Mouse (Mus musculus): ENCODE data around the gene Tmed10. TPM values are rescaled to one million over a fixed set of nuclear protein-coding genes. Genes with fewer than 3 reads are reported as not detected.
A peak's percentile ranks its signal among the peaks of the same experiment; 100 is the strongest.

Tmed10 gene
- polyA plus RNA-seq, 1 experiment from 2014 or later: 228 TPM

DNA sequence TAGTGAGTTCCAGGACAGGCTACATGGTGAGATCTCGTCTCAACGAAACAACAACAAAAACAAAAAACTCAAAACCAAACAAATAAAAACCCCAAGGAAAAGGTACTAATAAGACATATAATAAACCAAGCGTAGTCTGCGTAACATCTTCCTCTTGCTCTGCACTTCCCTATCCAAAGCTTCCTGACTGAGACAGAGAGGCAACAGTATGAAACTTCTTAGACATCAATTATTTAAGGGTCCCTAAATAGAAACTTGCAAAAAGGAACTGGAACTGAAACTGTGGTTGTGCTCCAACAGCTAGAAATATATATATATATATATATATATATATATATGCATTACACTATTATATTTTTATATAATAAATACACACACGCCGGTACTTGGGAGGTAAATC is 29.1 kb downstream of the Tmed10 start:
- Histone ChIP-seq H3K36me3 (ENCODE audit: control insufficient read depth, insufficient read depth, low read length) (peaks cover 37% of the 10 kb centered on the region), H3K9me3 (ENCODE audit: control insufficient read depth, low read length) (no peaks in the 10 kb centered on the region), H3K9ac (replicated peaks; ENCODE audit: low read length) (no peak overlapping the region), H3K4me3 (replicated peaks; ENCODE audit: low read depth, low read length) (no peak overlapping the region), H3K4me2 (ENCODE audit: low read length) (no peak overlapping the region), H3K27ac (replicated peaks; ENCODE audit: low read depth, low read length) (no peak overlapping the region), H3K4me1 (ENCODE audit: control insufficient read depth, insufficient read depth, low read length) (no peaks in the 10 kb centered on the region), H3K27me3 (ENCODE audit: control insufficient read depth, insufficient read depth, low read length) (no peaks in the 10 kb centered on the region)
- 94% methylated on average over 6 of the region's 6 CpGs for WGBS
- ATAC-seq (ENCODE audit: low FRiP score, low TSS enrichment) (no peak), DNase-seq (no peak)

DNA sequence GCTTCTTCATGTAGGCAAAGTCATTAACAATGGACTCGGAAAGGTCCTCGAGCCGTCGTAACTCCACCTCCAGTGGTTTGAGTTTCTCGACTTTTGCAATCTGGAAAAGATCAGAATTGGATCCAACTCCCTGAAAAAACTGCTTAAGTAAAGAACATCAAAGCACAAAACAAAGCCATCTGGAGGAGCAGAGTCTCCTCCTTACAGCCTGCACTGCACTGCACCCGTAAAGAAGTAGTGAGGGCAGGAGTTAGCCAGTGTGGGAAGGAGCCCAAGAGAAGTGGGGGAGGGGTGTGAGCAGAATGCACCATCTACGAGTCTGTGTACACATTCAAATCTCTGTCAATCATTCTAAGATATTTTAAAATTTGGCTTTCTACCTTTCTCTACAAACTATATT is 30.4 kb downstream of the Tmed10 start:
- DNase-seq (no peak), ATAC-seq (ENCODE audit: low FRiP score, low TSS enrichment) (no peak)
- Histone ChIP-seq H3K9ac (replicated peaks; ENCODE audit: low read length) (no peak overlapping the region), H3K27me3 (ENCODE audit: control insufficient read depth, insufficient read depth, low read length) (no peaks in the 10 kb centered on the region), H3K9me3 (ENCODE audit: control insufficient read depth, low read length) (no peaks in the 10 kb centered on the region), H3K4me2 (ENCODE audit: low read length) (no peak overlapping the region), H3K27ac (replicated peaks; ENCODE audit: low read depth, low read length) (no peak overlapping the region), H3K4me3 (replicated peaks; ENCODE audit: low read depth, low read length) (no peak overlapping the region), H3K36me3 (ENCODE audit: control insufficient read depth, insufficient read depth, low read length) (peaks cover 29% of the 10 kb centered on the region), H3K4me1 (ENCODE audit: control insufficient read depth, insufficient read depth, low read length) (no peaks in the 10 kb centered on the region)
- 84% methylated on average over 7 of the region's 7 CpGs for WGBS

DNA sequence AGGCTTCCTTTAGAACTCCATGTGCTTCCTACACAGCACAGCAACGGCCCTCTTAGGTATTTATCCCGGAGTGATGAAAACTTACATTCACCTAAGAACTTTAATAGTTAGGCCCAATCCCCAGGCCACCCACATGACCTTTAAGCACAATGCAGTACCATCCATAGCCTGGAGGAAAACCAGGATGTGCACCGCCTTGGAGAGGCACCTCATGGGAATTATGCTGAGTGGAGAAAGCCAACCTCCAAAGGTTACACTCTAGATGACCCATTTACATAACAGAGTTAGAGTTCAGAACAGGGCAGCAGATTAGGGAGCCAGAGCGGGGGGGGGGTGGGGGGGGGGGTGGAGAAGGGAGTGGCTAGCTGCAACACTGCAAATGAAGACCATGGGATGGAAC is 32.3 kb downstream of the Tmed10 start:
- DNase-seq (no peak), ATAC-seq (ENCODE audit: low FRiP score, low TSS enrichment) (no peak)
- Histone ChIP-seq H3K27ac (replicated peaks; ENCODE audit: low read depth, low read length) (no peak overlapping the region), H3K4me3 (replicated peaks; ENCODE audit: low read depth, low read length) (no peak overlapping the region), H3K9me3 (ENCODE audit: control insufficient read depth, low read length) (no peaks in the 10 kb centered on the region), H3K4me2 (ENCODE audit: low read length) (no peak overlapping the region), H3K27me3 (ENCODE audit: control insufficient read depth, insufficient read depth, low read length) (no peaks in the 10 kb centered on the region), H3K9ac (replicated peaks; ENCODE audit: low read length) (no peak overlapping the region), H3K36me3 (ENCODE audit: control insufficient read depth, insufficient read depth, low read length) (peaks cover 18% of the 10 kb centered on the region), H3K4me1 (ENCODE audit: control insufficient read depth, insufficient read depth, low read length) (peaks cover 7% of the 10 kb centered on the region; the same call in 1 of the 2 replicates)
- 77% methylated on average over 4 of the region's 4 CpGs for WGBS

DNA sequence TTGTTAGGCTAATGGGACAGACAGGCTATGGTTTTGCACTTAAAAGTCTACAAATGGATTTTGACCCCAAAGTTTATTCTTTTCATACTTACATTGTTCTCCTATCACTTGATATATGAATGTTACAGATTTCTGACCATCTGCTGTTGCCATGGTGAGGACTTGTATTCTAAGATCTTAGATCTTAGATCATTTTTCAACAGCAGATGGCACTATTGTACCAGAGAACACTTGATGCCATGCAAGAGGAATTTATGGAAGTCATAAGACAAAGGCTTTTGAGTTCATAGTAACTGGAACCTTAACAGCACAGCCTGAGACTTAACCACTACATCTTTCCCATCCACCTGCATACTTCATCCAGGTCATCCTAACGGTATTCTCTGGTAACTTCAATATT is 33.5 kb downstream of the Tmed10 start:
- peaks cover 21% of the 10 kb centered on the region for H3K36me3 ChIP-seq (ENCODE audit: control insufficient read depth, insufficient read depth, low read length)
- H3K9ac ChIP-seq (replicated peaks; ENCODE audit: low read length): no peak overlapping the region
- 0 out of 2 replicates have a peak overlapping the region, but pooled peaks have one; percentile 17 for H3K27ac ChIP-seq (replicated peaks; ENCODE audit: low read depth, low read length)
- no peaks in the 10 kb centered on the region for H3K9me3 ChIP-seq (ENCODE audit: control insufficient read depth, low read length)
- H3K4me3 ChIP-seq (replicated peaks; ENCODE audit: low read depth, low read length): no peak overlapping the region
- ATAC-seq (ENCODE audit: low FRiP score, low TSS enrichment) (no peak), DNase-seq (peak; percentile 95)
- H3K4me1 ChIP-seq (ENCODE audit: control insufficient read depth, insufficient read depth, low read length): peaks cover 7% of the 10 kb centered on the region; the same call in 1 of the 2 replicates
- no peak overlapping the region for H3K4me2 ChIP-seq (ENCODE audit: low read length)
- no peaks in the 10 kb centered on the region for H3K27me3 ChIP-seq (ENCODE audit: control insufficient read depth, insufficient read depth, low read length)
- WGBS: 69% methylated on average over 1 of the region's 1 CpGs

DNA sequence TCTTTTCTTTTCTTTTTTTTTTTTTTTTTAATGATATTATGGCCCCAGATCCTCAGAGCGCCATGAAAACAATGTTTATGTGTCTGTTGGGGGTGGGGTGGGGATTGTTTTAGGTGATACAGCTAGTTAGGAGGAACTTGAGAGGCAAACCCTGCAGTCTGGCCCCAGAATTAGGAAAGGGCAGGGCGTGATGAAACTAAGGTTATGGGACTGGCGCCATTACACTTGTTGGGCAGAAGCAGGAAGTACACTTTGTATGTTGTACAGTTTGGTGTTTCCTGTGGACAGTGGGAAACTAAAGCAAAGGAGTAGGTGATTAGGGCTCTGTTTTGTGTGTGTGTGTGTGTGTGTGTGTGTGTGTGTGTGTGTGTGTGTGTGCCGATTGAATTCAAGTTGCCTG is 34.7 kb downstream of the Tmed10 start:
- H3K4me3 ChIP-seq (replicated peaks; ENCODE audit: low read depth, low read length): no peak overlapping the region

DNA sequence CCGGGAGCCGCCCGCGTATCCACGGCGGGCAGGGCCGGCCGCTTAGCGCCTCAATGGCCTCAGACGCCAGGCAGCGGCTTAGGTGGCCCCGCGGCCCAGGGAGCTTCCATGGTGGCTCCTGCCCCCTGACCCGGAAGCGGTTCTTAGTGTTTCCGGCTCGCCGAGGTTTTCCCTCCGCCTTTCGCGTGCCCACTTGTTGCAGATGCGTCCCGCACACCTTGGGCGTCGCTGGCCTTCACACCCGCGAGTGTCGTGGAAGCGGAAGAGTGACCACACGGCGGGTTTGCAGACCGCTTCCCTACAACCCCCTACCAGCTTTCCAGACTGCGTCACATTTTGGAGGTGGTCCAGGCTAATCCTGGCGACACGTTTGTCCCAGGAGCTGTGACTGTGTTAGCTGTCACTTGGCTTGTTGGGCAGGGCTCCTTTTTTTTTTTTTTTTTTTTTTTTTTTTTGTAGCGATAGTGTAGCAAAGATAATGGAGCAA is 35.4 kb downstream of the Tmed10 start, which contains the start of gene Nek9:
Nek9 (minus strand) TSS at position 120 of the 487 bp plus-strand sequence.
- H3K36me3 ChIP-seq (ENCODE audit: control insufficient read depth, insufficient read depth, low read length): peaks cover 28% of the 10 kb centered on the region
- H3K27me3 ChIP-seq (ENCODE audit: control insufficient read depth, insufficient read depth, low read length): no peaks in the 10 kb centered on the region
- no peaks in the 10 kb centered on the region for H3K9me3 ChIP-seq (ENCODE audit: control insufficient read depth, low read length)
- peaks cover 7% of the 10 kb centered on the region; the same call in 1 of the 2 replicates for H3K4me1 ChIP-seq (ENCODE audit: control insufficient read depth, insufficient read depth, low read length)
- ATAC-seq (ENCODE audit: low FRiP score, low TSS enrichment) (peak; percentile 89), DNase-seq (peak; percentile 98)
- peak within 1 kb of the TSS; percentile 98 for H3K4me3 ChIP-seq (replicated peaks; ENCODE audit: low read depth, low read length)
- peak within 1 kb of the TSS; percentile 97 for H3K9ac ChIP-seq (replicated peaks; ENCODE audit: low read length)
- peak within 1 kb of the TSS; percentile 75 for H3K4me2 ChIP-seq (ENCODE audit: low read length)
- H3K27ac ChIP-seq (replicated peaks; ENCODE audit: low read depth, low read length): peak within 1 kb of the TSS; percentile 82
- under 1% methylated on average over 36 of the region's 36 CpGs for WGBS

More for the DNA sequence above, 34.7 kb downstream of the Tmed10 start:
- Histone ChIP-seq H3K27me3 (ENCODE audit: control insufficient read depth, insufficient read depth, low read length) (no peaks in the 10 kb centered on the region), H3K9ac (replicated peaks; ENCODE audit: low read length) (no peak overlapping the region), H3K36me3 (ENCODE audit: control insufficient read depth, insufficient read depth, low read length) (peaks cover 25% of the 10 kb centered on the region), H3K27ac (replicated peaks; ENCODE audit: low read depth, low read length) (no peak overlapping the region), H3K4me1 (ENCODE audit: control insufficient read depth, insufficient read depth, low read length) (peaks cover 7% of the 10 kb centered on the region; the same call in 1 of the 2 replicates), H3K4me2 (ENCODE audit: low read length) (peak overlapping the region; percentile 75), H3K9me3 (ENCODE audit: control insufficient read depth, low read length) (no peaks in the 10 kb centered on the region)
- WGBS: 45% methylated on average over 4 of the region's 4 CpGs
- no peak for DNase-seq
- ATAC-seq (ENCODE audit: low FRiP score, low TSS enrichment): no peak

DNA sequence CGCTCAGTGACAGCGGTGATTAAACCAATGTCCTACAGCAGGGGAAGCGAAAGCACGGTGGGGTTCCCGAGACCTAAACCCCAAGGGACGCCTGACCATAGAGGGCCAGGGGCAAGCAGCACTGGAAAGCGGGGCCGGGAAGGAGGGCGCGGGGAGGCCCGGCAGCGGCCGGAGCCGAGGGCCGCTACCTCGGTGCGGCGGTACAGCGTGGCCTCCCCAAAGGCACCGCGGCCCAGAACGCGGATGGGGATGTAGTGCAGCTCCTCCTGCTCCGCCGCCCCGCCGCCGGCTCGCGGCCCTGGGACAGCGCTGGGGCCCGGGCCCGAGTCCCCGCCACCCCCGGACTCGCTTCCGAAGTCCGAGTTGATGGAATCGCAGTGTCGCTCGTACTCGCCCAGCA is 35.8 kb downstream of the Tmed10 start:
- no peak for DNase-seq
- no peaks in the 10 kb centered on the region for H3K9me3 ChIP-seq (ENCODE audit: control insufficient read depth, low read length)
- under 1% methylated on average over 38 of the region's 42 CpGs for WGBS
- H3K36me3 ChIP-seq (ENCODE audit: control insufficient read depth, insufficient read depth, low read length): peaks cover 29% of the 10 kb centered on the region
- peak overlapping the region; percentile 98 for H3K4me3 ChIP-seq (replicated peaks; ENCODE audit: low read depth, low read length)
- peak; percentile 64 for ATAC-seq (ENCODE audit: low FRiP score, low TSS enrichment)
- H3K4me1 ChIP-seq (ENCODE audit: control insufficient read depth, insufficient read depth, low read length): peaks cover 7% of the 10 kb centered on the region; the same call in 1 of the 2 replicates
- H3K27ac ChIP-seq (replicated peaks; ENCODE audit: low read depth, low read length): peak overlapping the region; percentile 82
- H3K9ac ChIP-seq (replicated peaks; ENCODE audit: low read length): peak overlapping the region; percentile 97
- H3K27me3 ChIP-seq (ENCODE audit: control insufficient read depth, insufficient read depth, low read length): no peaks in the 10 kb centered on the region
- peak overlapping the region; percentile 75 for H3K4me2 ChIP-seq (ENCODE audit: low read length)

DNA sequence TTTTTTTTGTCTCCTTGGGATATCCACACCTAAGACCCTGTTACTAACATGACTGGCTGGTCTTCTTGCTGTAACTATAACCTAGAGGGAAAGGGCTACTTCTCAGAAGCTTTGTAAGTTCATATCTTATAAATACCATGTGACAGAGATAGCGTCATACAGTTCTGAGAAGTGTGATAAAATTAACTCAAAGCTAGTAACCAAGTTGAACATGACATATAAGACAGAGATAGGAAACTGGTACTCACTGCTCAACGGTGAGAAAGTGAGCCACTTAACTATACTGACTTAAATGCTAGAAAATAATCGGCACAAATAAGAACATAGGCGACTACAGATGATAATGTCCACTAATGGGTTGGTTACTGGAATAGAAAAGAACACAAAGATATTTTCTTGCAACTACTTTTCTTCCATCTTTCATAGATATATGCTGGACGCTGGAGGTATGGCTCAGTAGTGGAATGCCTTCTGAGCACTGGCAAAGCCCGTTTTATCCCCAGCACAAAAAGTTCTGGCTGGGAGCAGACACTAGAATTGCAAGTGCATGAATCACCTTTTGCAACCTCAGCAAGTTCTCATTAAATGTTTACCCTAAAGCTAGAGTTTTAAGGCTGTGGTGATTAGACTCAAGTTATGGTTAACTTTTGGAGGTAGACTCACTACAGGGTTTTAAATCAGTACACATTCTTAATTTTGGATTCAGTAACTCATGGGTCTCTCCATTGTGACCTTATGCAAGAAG is 36.9 kb downstream of the Tmed10 start:
- no peaks in the 10 kb centered on the region for H3K9me3 ChIP-seq (ENCODE audit: control insufficient read depth, low read length)
- peaks cover 36% of the 10 kb centered on the region for H3K36me3 ChIP-seq (ENCODE audit: control insufficient read depth, insufficient read depth, low read length)
- no peak overlapping the region for H3K27ac ChIP-seq (replicated peaks; ENCODE audit: low read depth, low read length)
- H3K9ac ChIP-seq (replicated peaks; ENCODE audit: low read length): no peak overlapping the region
- H3K4me1 ChIP-seq (ENCODE audit: control insufficient read depth, insufficient read depth, low read length): peaks cover 7% of the 10 kb centered on the region; the same call in 1 of the 2 replicates
- H3K4me2 ChIP-seq (ENCODE audit: low read length): peak overlapping the region; percentile 75
- 85% methylated on average over 6 of the region's 6 CpGs for WGBS
- DNase-seq: no peak
- no peak for ATAC-seq (ENCODE audit: low FRiP score, low TSS enrichment)
- H3K4me3 ChIP-seq (replicated peaks; ENCODE audit: low read depth, low read length): peak overlapping the region; percentile 98
- H3K27me3 ChIP-seq (ENCODE audit: control insufficient read depth, insufficient read depth, low read length): no peaks in the 10 kb centered on the region

DNA sequence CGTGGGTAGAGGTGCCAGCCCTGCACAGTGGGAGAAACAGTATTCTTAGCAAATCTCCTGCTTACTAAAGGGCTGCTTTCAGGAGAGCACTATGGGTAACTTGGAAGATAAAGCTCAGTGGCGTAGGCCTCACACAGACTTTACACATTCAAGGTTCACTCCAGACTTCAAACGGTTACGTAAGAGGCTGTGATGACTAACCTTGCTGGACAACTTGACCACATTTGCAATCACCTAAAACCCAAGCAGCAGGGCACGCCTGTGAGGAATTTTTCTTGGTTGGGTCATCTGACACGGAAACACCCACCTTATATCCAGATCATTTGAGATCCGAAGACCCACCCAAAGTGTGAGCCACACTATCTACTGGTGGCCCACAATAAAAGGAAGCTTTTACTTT is 44.5 kb downstream of the Tmed10 start:
- no peak overlapping the region for H3K4me3 ChIP-seq (replicated peaks; ENCODE audit: low read depth, low read length)
- 93% methylated on average over 7 of the region's 7 CpGs for WGBS
- no peaks in the 10 kb centered on the region for H3K27me3 ChIP-seq (ENCODE audit: control insufficient read depth, insufficient read depth, low read length)
- no peaks in the 10 kb centered on the region for H3K4me1 ChIP-seq (ENCODE audit: control insufficient read depth, insufficient read depth, low read length)
- ATAC-seq (ENCODE audit: low FRiP score, low TSS enrichment): no peak
- no peak overlapping the region for H3K27ac ChIP-seq (replicated peaks; ENCODE audit: low read depth, low read length)
- no peak overlapping the region for H3K4me2 ChIP-seq (ENCODE audit: low read length)
- no peak overlapping the region for H3K9ac ChIP-seq (replicated peaks; ENCODE audit: low read length)
- no peaks in the 10 kb centered on the region for H3K9me3 ChIP-seq (ENCODE audit: control insufficient read depth, low read length)
- peaks cover 88% of the 10 kb centered on the region for H3K36me3 ChIP-seq (ENCODE audit: control insufficient read depth, insufficient read depth, low read length)
- DNase-seq: no peak

All from midbrain, embryonic 14.5 days (tissue).